Mouse (Mus musculus): ENCODE data around the gene Hnrnpul1.
"Not testable (repeated sequence)": the region's sequence is repeated elsewhere in the genome, so short reads cannot be mapped to it uniquely, and the experiment has no call there.

Gene Hnrnpul1

GRCm38 (mm10) chr7:25754738-25755467, at the start of gene Hnrnpul1:
Hnrnpul1 (minus strand) TSS chr7:25754757.
- DNase-seq (ENCODE audit: low read depth, low spot score): peak; percentile 100

DNA sequence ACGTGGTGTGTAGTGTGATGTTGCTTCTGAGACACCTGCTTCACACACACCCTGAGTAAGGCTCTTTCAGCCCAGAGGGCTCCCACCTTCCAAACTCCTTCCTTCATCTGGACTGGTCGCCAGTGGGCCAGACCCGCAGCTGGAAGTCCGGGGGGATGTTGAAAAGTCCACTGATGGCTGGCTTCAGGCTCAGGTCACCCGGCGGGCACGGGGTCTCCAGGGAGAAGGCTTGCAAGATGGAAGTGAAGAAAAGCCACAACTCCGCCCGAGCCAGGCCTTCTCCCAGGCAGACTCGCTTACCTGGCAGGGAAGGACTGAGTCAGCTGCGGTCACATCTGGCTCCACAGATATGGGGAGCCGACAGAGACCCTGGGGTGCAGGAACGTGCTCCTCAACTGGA, 48.9 kb upstream of the Hnrnpul1 start:
- DNase-seq (ENCODE audit: low read depth, low spot score): no peak

- DNase-seq (ENCODE audit: low read depth, low spot score): no peak
These were observed 47.9 kb upstream of the Hnrnpul1 start for GRCm38 (mm10) chr7:25802241-25803125.

DNA sequence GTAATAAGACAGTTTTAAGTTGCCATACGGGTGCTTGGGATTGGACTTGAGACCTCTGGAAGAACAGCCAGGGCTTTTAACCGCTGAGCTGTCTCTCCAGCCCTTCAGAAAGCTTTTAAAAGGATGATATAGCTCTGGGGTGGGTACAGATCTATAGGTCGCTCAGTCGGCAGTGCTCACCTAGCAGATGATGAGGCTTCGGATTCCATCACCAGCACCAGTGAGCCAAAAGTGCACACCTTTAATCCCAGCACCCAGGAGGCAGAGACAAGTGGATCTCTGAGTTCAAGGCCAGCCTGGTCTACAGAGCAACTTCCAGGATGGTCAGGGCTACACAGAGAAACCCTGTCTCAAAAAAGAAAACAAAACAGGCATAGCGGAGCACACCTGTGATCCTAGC, 46.5 kb upstream of the Hnrnpul1 start:
- no peak for DNase-seq (ENCODE audit: low read depth, low spot score)

DNA sequence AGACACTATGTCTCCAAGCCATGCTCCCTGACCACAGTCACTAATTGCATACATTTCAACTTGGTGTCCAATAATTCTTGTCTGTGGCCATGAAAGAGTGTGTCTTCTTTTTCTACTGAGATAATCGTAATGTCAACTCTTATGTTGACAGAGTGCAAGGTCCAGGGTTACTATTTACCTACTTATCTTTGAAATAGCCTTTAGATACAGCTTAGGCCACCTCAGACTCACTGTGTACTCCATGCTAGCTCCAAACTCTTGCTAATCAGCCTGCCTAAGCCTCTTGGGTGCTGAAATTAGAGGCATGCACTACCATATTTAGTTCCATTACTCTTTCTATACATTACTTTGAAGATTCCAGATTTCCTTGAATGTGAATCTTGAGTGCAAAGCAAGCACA, 44.8 kb upstream of the Hnrnpul1 start:
- no peak for DNase-seq (ENCODE audit: low read depth, low spot score)

GRCm38 (mm10) chr7:25798540-25798939, 44.0 kb upstream of the Hnrnpul1 start:
- DNase-seq (ENCODE audit: low read depth, low spot score): no peak

DNA sequence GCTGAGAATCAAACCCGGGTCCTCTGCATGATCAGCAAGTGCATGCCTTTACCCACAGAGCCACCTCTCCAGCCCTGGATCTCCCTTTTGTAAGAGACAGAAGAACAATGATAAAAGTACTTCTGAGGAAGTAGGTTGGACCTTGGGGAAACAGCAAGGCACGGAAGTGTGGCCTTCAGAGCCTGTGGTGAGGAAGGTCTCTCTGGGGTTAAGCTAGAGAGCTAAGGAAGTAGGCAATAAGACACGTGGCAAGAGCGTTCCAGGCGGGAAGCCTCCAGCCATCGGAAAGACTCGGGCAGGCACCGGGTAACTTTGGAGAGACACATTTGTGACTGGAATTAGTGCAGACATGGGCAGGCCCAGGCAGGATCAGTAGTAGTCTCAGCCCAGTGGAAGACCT, 40.2 kb upstream of the Hnrnpul1 start:
- no peak for DNase-seq (ENCODE audit: low read depth, low spot score)

- no peak for DNase-seq (ENCODE audit: low read depth, low spot score)
These were observed 39.1 kb upstream of the Hnrnpul1 start for GRCm38 (mm10) chr7:25793679-25794078.

GRCm38 (mm10) chr7:25792966-25793365, 38.4 kb upstream of the Hnrnpul1 start:
- DNase-seq (ENCODE audit: low read depth, low spot score): not testable (repeated sequence)

DNA sequence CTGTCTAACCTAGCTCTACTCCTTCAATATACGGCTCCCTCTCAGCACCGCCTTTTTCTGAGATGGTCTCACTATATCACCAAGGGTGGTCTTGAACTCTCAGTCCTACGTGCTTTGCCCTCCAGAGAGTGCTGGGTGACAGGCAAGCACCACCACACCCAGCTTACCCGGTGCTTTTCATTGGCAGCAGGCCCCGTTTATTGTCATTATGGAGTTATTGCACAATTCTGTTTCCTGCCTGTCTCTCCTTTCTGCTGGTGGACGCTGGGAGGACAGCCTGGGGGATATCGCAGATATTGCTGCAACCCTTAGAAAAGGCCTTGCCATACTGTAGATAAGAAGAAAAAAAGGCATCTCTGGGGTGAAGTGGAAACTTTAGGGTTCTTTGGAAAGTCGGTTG, 36.1 kb upstream of the Hnrnpul1 start:
- no peak for DNase-seq (ENCODE audit: low read depth, low spot score)

GRCm38 (mm10) chr7:25789129-25789440, 34.5 kb upstream of the Hnrnpul1 start:
- DNase-seq (ENCODE audit: low read depth, low spot score): no peak

DNA sequence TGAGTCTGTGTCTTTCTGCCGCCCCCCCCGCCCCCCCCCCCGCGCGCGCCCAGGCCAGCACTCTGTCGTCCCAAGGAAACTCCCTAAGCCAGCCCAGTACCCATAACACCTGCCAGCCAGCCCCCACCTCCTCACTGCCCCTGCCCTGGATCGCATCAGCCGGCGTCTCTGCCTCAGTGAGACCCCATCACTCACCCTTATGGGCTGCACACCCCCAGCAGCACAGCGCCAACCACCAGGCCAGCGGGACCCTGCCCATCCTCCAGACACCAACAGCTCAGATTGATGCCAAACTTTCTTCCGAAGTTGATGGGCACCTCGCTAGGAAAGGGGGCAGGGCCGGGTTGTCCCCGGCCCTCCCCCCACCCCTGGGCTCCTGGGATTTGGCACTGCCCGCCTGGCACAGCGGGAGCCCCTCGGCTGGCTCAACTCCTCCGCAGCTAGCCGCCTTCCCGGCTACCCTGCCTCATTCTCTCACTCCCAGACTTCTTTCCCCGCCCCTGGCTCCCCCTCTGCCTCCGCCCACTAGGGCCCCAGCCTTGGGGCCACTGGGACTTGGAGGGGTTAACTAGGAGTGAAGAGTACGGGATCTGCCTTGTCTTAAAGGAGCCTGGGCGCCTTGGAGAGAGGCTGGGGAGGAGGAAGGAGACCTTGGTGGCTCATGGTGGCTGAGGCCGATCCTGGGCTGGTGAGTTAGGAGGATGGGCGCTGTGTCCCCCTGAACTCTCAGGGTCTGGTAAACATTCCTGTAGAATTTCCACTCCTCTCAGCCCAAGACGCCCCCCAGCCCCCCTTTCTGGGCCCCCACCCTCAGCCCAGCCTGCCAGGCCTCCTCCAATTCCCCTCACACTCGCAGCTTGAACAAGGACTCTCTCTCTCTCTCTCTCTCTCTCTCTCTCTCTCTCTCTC, 33.9 kb upstream of the Hnrnpul1 start, which contains the start of gene Axl:
TSS of gene Axl (minus strand) at position 486 of the 909 bp plus-strand sequence.
- no peak for DNase-seq (ENCODE audit: low read depth, low spot score)

GRCm38 (mm10) chr7:25787456-25788219, 33.1 kb upstream of the Hnrnpul1 start:
- no peak for DNase-seq (ENCODE audit: low read depth, low spot score)

DNA sequence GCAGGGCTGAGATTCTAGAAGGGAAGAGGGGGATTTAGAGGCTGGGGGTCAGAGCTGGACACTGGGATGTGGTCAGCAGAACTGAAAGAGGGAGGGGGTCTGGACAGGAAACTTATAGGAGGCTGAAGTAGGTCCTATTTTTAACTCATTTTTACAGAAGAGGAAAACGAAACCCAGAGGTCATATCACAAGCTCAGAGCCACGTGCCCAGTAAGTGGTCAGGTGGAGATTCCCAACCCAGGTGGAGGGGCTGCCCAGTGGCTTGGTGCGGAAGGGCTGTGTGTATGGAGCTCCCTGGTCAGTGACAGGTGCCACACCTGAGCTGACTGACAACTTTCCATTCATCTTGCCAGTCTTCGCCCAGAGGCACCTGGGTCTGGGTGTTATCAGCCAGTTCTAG, 32.4 kb upstream of the Hnrnpul1 start:
- DNase-seq (ENCODE audit: low read depth, low spot score): no peak

DNA sequence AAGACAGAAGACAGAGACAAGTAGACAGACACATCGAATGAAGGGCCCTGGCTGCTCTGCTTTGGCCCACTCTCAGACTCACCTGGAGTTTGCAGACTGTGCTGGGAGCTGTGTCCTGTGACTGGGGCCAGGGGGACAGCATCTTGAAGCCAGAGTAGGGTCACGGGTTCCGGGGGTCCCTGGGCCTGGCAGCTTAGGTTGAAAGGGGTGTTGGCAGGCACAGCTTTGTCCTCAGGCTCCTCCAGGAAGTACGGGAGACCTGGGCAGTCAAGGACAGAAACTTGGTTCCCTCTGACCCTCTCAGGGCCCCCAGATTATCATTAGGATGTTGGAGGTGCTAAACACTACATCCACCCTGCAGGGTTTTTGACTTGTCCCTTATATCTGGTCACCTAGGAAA, 31.2 kb upstream of the Hnrnpul1 start:
- DNase-seq (ENCODE audit: low read depth, low spot score): no peak

DNA sequence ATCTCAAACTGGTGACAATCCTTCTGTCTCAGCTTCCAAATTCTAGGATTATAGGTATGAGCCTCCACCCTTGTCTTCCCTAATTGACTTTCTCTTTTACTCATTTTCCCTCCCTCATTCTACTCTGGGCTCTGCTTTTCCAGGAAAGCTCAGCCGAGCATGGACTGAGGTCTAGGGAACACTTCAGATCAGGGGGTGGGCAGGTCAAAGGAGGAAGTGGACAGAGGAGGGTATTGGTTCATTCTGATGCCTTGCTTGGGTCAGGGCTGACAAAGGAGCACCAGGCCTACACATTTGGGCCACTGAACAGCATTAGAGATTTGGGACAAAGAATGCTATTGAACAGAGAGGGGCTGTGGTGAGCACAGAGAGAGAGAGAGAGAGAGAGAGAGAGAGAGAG, 30.3 kb upstream of the Hnrnpul1 start:
- no peak for DNase-seq (ENCODE audit: low read depth, low spot score)

- DNase-seq (ENCODE audit: low read depth, low spot score): no peak
These were observed 29.2 kb upstream of the Hnrnpul1 start for GRCm38 (mm10) chr7:25783746-25784145.

DNA sequence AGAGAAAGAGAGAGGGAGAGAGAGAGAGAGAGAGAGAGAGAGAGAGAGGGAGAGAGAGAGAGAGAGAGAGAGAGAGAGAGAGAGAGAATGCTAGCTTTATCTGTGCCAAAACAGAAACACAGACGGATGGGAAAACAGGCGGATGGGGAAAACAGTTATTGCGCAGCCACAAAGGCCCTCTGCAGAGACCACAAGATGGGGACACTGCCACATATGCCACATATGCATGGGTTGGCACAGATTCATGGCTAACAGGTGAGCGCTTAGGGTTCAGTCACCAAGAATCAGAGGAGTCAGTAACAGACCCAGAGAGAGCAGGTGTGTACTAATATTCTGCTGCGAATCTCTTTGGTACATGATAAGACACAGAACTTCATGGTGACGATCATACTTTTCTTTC, 28.2 kb upstream of the Hnrnpul1 start:
- DNase-seq (ENCODE audit: low read depth, low spot score): no peak

GRCm38 (mm10) chr7:25781937-25782610, 27.5 kb upstream of the Hnrnpul1 start:
- no peak for DNase-seq (ENCODE audit: low read depth, low spot score)

- no peak for DNase-seq (ENCODE audit: low read depth, low spot score)
These were observed 26.9 kb upstream of the Hnrnpul1 start for GRCm38 (mm10) chr7:25781321-25781936.
